Mouse (Mus musculus) forebrain, embryonic 15.5 days (tissue): ENCODE data around the gene Phf7. TPM values are rescaled to one million over a fixed set of nuclear protein-coding genes. Genes with fewer than 3 reads are reported as not detected.
A peak's percentile ranks its signal among the peaks of the same experiment; 100 is the strongest.

ENCODE experiments used
- ATAC-seq: fragments of 200-750 bp; cut with Nextera tagmentation; replicated peaks from 2 replicates; pipeline ENCODE4 v1.8.0; 2017; ENCODE audit warnings: mild to moderate bottlenecking, moderate TSS enrichment, moderate library complexity
- H3K27ac ChIP-seq: fragments of 300-500 bp; sonication (generic); replicated peaks from 2 replicates; pipeline ENCODE4 v1.5.1; 2015; ENCODE audit warnings: mild to moderate bottlenecking, inconsistent platforms
- H3K27me3 ChIP-seq: fragments of 300-500 bp; sonication (generic); 2 replicates; pipeline ENCODE4 v1.6.1; 2015; ENCODE audit warnings: inconsistent platforms
- H3K36me3 ChIP-seq: fragments of 300-500 bp; sonication (generic); 2 replicates; pipeline ENCODE4 v1.6.1; 2015; ENCODE audit warnings: mild to moderate bottlenecking, inconsistent platforms
- H3K4me1 ChIP-seq: fragments of 300-500 bp; sonication (generic); 2 replicates; pipeline ENCODE4 v1.6.1; 2015; ENCODE audit warnings: inconsistent platforms
- H3K4me2 ChIP-seq: fragments of 300-500 bp; sonication (generic); replicated peaks from 2 replicates; pipeline ENCODE4 v1.6.1; 2015; ENCODE audit warnings: mild to moderate bottlenecking, inconsistent platforms
- H3K4me3 ChIP-seq: fragments of 300-500 bp; sonication (generic); 2 replicates; pipeline ENCODE4 v1.5.1; 2015; ENCODE audit warnings: mild to moderate bottlenecking, inconsistent platforms
- H3K9ac ChIP-seq: fragments of 300-500 bp; sonication (generic); replicated peaks from 2 replicates; pipeline ENCODE4 v1.6.1; 2015; ENCODE audit warnings: mild to moderate bottlenecking, inconsistent platforms
- H3K9me3 ChIP-seq: fragments of 300-500 bp; sonication (generic); 2 replicates; pipeline ENCODE4 v1.6.1; 2016; ENCODE audit warnings: inconsistent platforms
- WGBS: fragments of 180-500 bp; shearing (Covaris S2); methylation state at CpG from one replicate; pipeline ENCODE4 v1.1.7; 2015; ENCODE audit warnings: mixed read lengths; 5-methylcytosine and 5-hydroxymethylcytosine counted together
- polyA plus RNA-seq: library from polyadenylated mRNA; unstranded; fragments of >200 nt; fragmentation: Nextera tagmentation; extraction: Ambion mirVana; gene quantifications from 2 replicates; pipeline ENCODE4 v1.2.1, GENCODE M21; 2015

Gene Phf7
- polyA plus RNA-seq, 1 experiment from 2014 or later = 13.1 TPM

GRCm38 (mm10) chr14:31193791-31194190, 57.3 kb downstream of the Phf7 start:
- Histone ChIP-seq H3K9ac (no peak overlapping the region), H3K27me3 (no peaks in the 10 kb centered on the region), H3K4me1 (peaks cover 14% of the 10 kb centered on the region), H3K27ac (0 out of 2 replicates have a peak overlapping the region, but pooled peaks have one; percentile 31), H3K4me2 (no peak overlapping the region), H3K4me3 (no peak overlapping the region), H3K9me3 (no peaks in the 10 kb centered on the region), H3K36me3 (peaks cover 61% of the 10 kb centered on the region)
- WGBS = 63% methylated on average over 7 of the region's 7 CpGs
- ATAC-seq = 0 out of 2 replicates have a peak, but pooled peaks have one; percentile 20

GRCm38 (mm10) chr14:31191936-31192335, 59.2 kb downstream of the Phf7 start:
- Histone ChIP-seq H3K4me3 (no peak overlapping the region), H3K4me1 (peaks cover 10% of the 10 kb centered on the region), H3K27me3 (no peaks in the 10 kb centered on the region), H3K9ac (no peak overlapping the region), H3K4me2 (no peak overlapping the region), H3K27ac (no peak overlapping the region), H3K36me3 (peaks cover 73% of the 10 kb centered on the region), H3K9me3 (no peaks in the 10 kb centered on the region)
- no peak for ATAC-seq
- WGBS = 35% methylated on average over 2 of the region's 2 CpGs

- Histone ChIP-seq H3K9me3 (no peaks in the 10 kb centered on the region), H3K9ac (no peak overlapping the region), H3K27me3 (no peaks in the 10 kb centered on the region), H3K4me3 (no peak overlapping the region), H3K27ac (no peak overlapping the region), H3K4me2 (no peak overlapping the region), H3K36me3 (peaks cover 90% of the 10 kb centered on the region), H3K4me1 (peaks cover 3% of the 10 kb centered on the region; the same call in 1 of the 2 replicates)
- 92% methylated on average over 3 of the region's 3 CpGs for WGBS
- no peak for ATAC-seq
These were observed 61.8 kb downstream of the Phf7 start for GRCm38 (mm10) chr14:31189348-31189747.

GRCm38 (mm10) chr14:31188771-31189181, 62.3 kb downstream of the Phf7 start:
- 54% methylated on average over 6 of the region's 6 CpGs for WGBS
- Histone ChIP-seq H3K4me3 (no peak overlapping the region), H3K27ac (no peak overlapping the region), H3K4me1 (peaks cover 3% of the 10 kb centered on the region; the same call in 1 of the 2 replicates), H3K9me3 (no peaks in the 10 kb centered on the region), H3K4me2 (no peak overlapping the region), H3K36me3 (peaks cover 96% of the 10 kb centered on the region), H3K27me3 (no peaks in the 10 kb centered on the region), H3K9ac (no peak overlapping the region)
- ATAC-seq = no peak

Other genes starting within 250 kb of the Phf7 start
- 50.5 and 53.3 TPM in 2 replicates for gene Glt8d1, start 249.9 kb downstream of the Phf7 start, polyA plus RNA-seq
- 284 and 296 TPM in 2 replicates for gene Spcs1, start 249.6 kb downstream of the Phf7 start, polyA plus RNA-seq
- 165 and 166 TPM in 2 replicates for gene Pbrm1, start 232.2 kb downstream of the Phf7 start, polyA plus RNA-seq
- gene Gnl3, start 232.2 kb downstream of the Phf7 start, polyA plus RNA-seq = 60.2 and 62.4 TPM in 2 replicates
- gene Smim4, start 122.4 kb downstream of the Phf7 start, polyA plus RNA-seq = 66.1 and 74.5 TPM in 2 replicates
- gene Nt5dc2, start 120.3 kb downstream of the Phf7 start, polyA plus RNA-seq = 223 and 240 TPM in 2 replicates
- gene Stab1, start 82.7 kb downstream of the Phf7 start, polyA plus RNA-seq = 12.9 and 19.0 TPM in 2 replicates
- 1.7 and 2.2 TPM in 2 replicates for gene Tnnc1, start 43.0 kb downstream of the Phf7 start, polyA plus RNA-seq
- gene Nisch, start 34.4 kb downstream of the Phf7 start, polyA plus RNA-seq = 339 and 356 TPM in 2 replicates
- 0.53 and 0.61 TPM in 2 replicates for gene Sema3g, start 33.5 kb downstream of the Phf7 start, polyA plus RNA-seq
- 132 and 136 TPM in 2 replicates for gene Bap1, start 133 bp upstream of the Phf7 start, polyA plus RNA-seq
- gene Dnah1, start 72.6 kb upstream of the Phf7 start, polyA plus RNA-seq = 3.2 and 3.9 TPM in 2 replicates
- 61.3 and 66.1 TPM in 2 replicates for gene Capn7, start 85.3 kb upstream of the Phf7 start, polyA plus RNA-seq
- gene Sh3bp5, start 184.8 kb upstream of the Phf7 start, polyA plus RNA-seq = 111 and 115 TPM in 2 replicates
- gene Eaf1, start 243.1 kb upstream of the Phf7 start, polyA plus RNA-seq = 11.0 and 11.2 TPM in 2 replicates
- 55.4 and 62.4 TPM in 2 replicates for gene Mettl6, start 243.7 kb upstream of the Phf7 start, polyA plus RNA-seq